Mouse (Mus musculus): Measurements from ENCODE around the gene Foxn3. TPM values are rescaled to one million over a fixed set of nuclear protein-coding genes. Genes with fewer than 3 reads are reported as not detected.
A peak's percentile ranks its signal among the peaks of the same experiment; 100 is the strongest.

Foxn3 gene
- polyA plus RNA-seq, 1 experiment from 2014 or later = 93.4 TPM

GRCm38 (mm10) chr12:99442819-99443218 is 120.6 kb downstream of the Foxn3 start:
- Histone ChIP-seq H3K9me3 (ENCODE audit: control insufficient read depth, low read depth, low read length) (no peaks in the 10 kb centered on the region), H3K4me3 (ENCODE audit: low read depth, low read length) (no peak overlapping the region), H3K27ac (ENCODE audit: low read length) (no peak overlapping the region), H3K4me1 (ENCODE audit: control insufficient read depth, insufficient read depth, low read length) (no peaks in the 10 kb centered on the region), H3K27me3 (ENCODE audit: control insufficient read depth, insufficient read depth, low read length) (no peaks in the 10 kb centered on the region), H3K4me2 (replicated peaks; ENCODE audit: low read depth, low read length) (no peak overlapping the region), H3K36me3 (ENCODE audit: control insufficient read depth, insufficient read depth, low read length) (no peaks in the 10 kb centered on the region), H3K9ac (replicated peaks; ENCODE audit: low read depth, low read length) (no peak overlapping the region)
- WGBS = 92% methylated on average over 3 of the region's 3 CpGs
- ATAC-seq (ENCODE audit: insufficient number of reproducible peaks, insufficient read depth, low FRiP score, low read depth) = no peak

- no peaks in the 10 kb centered on the region for H3K4me1 ChIP-seq (ENCODE audit: control insufficient read depth, insufficient read depth, low read length)
- ATAC-seq (ENCODE audit: insufficient number of reproducible peaks, insufficient read depth, low FRiP score, low read depth) = no peak
- H3K27me3 ChIP-seq (ENCODE audit: control insufficient read depth, insufficient read depth, low read length) = no peaks in the 10 kb centered on the region
- no peaks in the 10 kb centered on the region for H3K36me3 ChIP-seq (ENCODE audit: control insufficient read depth, insufficient read depth, low read length)
- no peak overlapping the region for H3K27ac ChIP-seq (ENCODE audit: low read length)
- WGBS = 68% methylated on average over 4 of the region's 4 CpGs
- no peak overlapping the region for H3K9ac ChIP-seq (replicated peaks; ENCODE audit: low read depth, low read length)
- H3K4me2 ChIP-seq (replicated peaks; ENCODE audit: low read depth, low read length) = no peak overlapping the region
- no peak overlapping the region for H3K4me3 ChIP-seq (ENCODE audit: low read depth, low read length)
- no peaks in the 10 kb centered on the region for H3K9me3 ChIP-seq (ENCODE audit: control insufficient read depth, low read depth, low read length)
Observed at GRCm38 (mm10) chr12:99440953-99441352, 122.4 kb downstream of the Foxn3 start.

GRCm38 (mm10) chr12:99440022-99440421 is 123.4 kb downstream of the Foxn3 start:
- Histone ChIP-seq H3K9me3 (ENCODE audit: control insufficient read depth, low read depth, low read length) (no peaks in the 10 kb centered on the region), H3K4me1 (ENCODE audit: control insufficient read depth, insufficient read depth, low read length) (no peaks in the 10 kb centered on the region), H3K4me3 (ENCODE audit: low read depth, low read length) (no peak overlapping the region), H3K27ac (ENCODE audit: low read length) (no peak overlapping the region), H3K27me3 (ENCODE audit: control insufficient read depth, insufficient read depth, low read length) (no peaks in the 10 kb centered on the region), H3K36me3 (ENCODE audit: control insufficient read depth, insufficient read depth, low read length) (no peaks in the 10 kb centered on the region), H3K4me2 (replicated peaks; ENCODE audit: low read depth, low read length) (no peak overlapping the region), H3K9ac (replicated peaks; ENCODE audit: low read depth, low read length) (no peak overlapping the region)
- 52% methylated on average over 3 of the region's 3 CpGs for WGBS
- ATAC-seq (ENCODE audit: insufficient number of reproducible peaks, insufficient read depth, low FRiP score, low read depth) = peak; percentile 84

GRCm38 (mm10) chr12:99435189-99435588 is 128.2 kb downstream of the Foxn3 start:
- H3K27me3 ChIP-seq (ENCODE audit: control insufficient read depth, insufficient read depth, low read length) = no peaks in the 10 kb centered on the region
- H3K36me3 ChIP-seq (ENCODE audit: control insufficient read depth, insufficient read depth, low read length) = no peaks in the 10 kb centered on the region
- no peak overlapping the region for H3K27ac ChIP-seq (ENCODE audit: low read length)
- H3K4me3 ChIP-seq (ENCODE audit: low read depth, low read length) = no peak overlapping the region
- no peak for ATAC-seq (ENCODE audit: insufficient number of reproducible peaks, insufficient read depth, low FRiP score, low read depth)
- no peaks in the 10 kb centered on the region for H3K4me1 ChIP-seq (ENCODE audit: control insufficient read depth, insufficient read depth, low read length)
- H3K9ac ChIP-seq (replicated peaks; ENCODE audit: low read depth, low read length) = no peak overlapping the region
- WGBS = 78% methylated on average over 4 of the region's 4 CpGs
- no peak overlapping the region for H3K4me2 ChIP-seq (replicated peaks; ENCODE audit: low read depth, low read length)
- H3K9me3 ChIP-seq (ENCODE audit: control insufficient read depth, low read depth, low read length) = no peaks in the 10 kb centered on the region

GRCm38 (mm10) chr12:99433402-99433801 is 130.0 kb downstream of the Foxn3 start:
- Histone ChIP-seq H3K27ac (ENCODE audit: low read length) (no peak overlapping the region), H3K36me3 (ENCODE audit: control insufficient read depth, insufficient read depth, low read length) (no peaks in the 10 kb centered on the region), H3K27me3 (ENCODE audit: control insufficient read depth, insufficient read depth, low read length) (no peaks in the 10 kb centered on the region), H3K4me3 (ENCODE audit: low read depth, low read length) (no peak overlapping the region), H3K4me2 (replicated peaks; ENCODE audit: low read depth, low read length) (no peak overlapping the region), H3K4me1 (ENCODE audit: control insufficient read depth, insufficient read depth, low read length) (no peaks in the 10 kb centered on the region), H3K9ac (replicated peaks; ENCODE audit: low read depth, low read length) (no peak overlapping the region), H3K9me3 (ENCODE audit: control insufficient read depth, low read depth, low read length) (no peaks in the 10 kb centered on the region)
- no peak for ATAC-seq (ENCODE audit: insufficient number of reproducible peaks, insufficient read depth, low FRiP score, low read depth)
- WGBS = 84% methylated on average over 5 of the region's 5 CpGs

- no peaks in the 10 kb centered on the region for H3K9me3 ChIP-seq (ENCODE audit: control insufficient read depth, low read depth, low read length)
- H3K27ac ChIP-seq (ENCODE audit: low read length) = no peak overlapping the region
- no peak for ATAC-seq (ENCODE audit: insufficient number of reproducible peaks, insufficient read depth, low FRiP score, low read depth)
- H3K4me2 ChIP-seq (replicated peaks; ENCODE audit: low read depth, low read length) = no peak overlapping the region
- H3K27me3 ChIP-seq (ENCODE audit: control insufficient read depth, insufficient read depth, low read length) = no peaks in the 10 kb centered on the region
- H3K4me1 ChIP-seq (ENCODE audit: control insufficient read depth, insufficient read depth, low read length) = no peaks in the 10 kb centered on the region
- H3K9ac ChIP-seq (replicated peaks; ENCODE audit: low read depth, low read length) = no peak overlapping the region
- no peaks in the 10 kb centered on the region for H3K36me3 ChIP-seq (ENCODE audit: control insufficient read depth, insufficient read depth, low read length)
- 77% methylated on average over 6 of the region's 6 CpGs for WGBS
- H3K4me3 ChIP-seq (ENCODE audit: low read depth, low read length) = no peak overlapping the region
Observed at GRCm38 (mm10) chr12:99431541-99431940, 131.8 kb downstream of the Foxn3 start.

- H3K4me1 ChIP-seq (ENCODE audit: control insufficient read depth, insufficient read depth, low read length) = no peaks in the 10 kb centered on the region
- no peaks in the 10 kb centered on the region for H3K27me3 ChIP-seq (ENCODE audit: control insufficient read depth, insufficient read depth, low read length)
- no peak for ATAC-seq (ENCODE audit: insufficient number of reproducible peaks, insufficient read depth, low FRiP score, low read depth)
- H3K9ac ChIP-seq (replicated peaks; ENCODE audit: low read depth, low read length) = no peak overlapping the region
- no peaks in the 10 kb centered on the region for H3K9me3 ChIP-seq (ENCODE audit: control insufficient read depth, low read depth, low read length)
- 98% methylated on average over 3 of the region's 3 CpGs for WGBS
- no peaks in the 10 kb centered on the region for H3K36me3 ChIP-seq (ENCODE audit: control insufficient read depth, insufficient read depth, low read length)
- no peak overlapping the region for H3K4me3 ChIP-seq (ENCODE audit: low read depth, low read length)
- H3K27ac ChIP-seq (ENCODE audit: low read length) = no peak overlapping the region
- H3K4me2 ChIP-seq (replicated peaks; ENCODE audit: low read depth, low read length) = no peak overlapping the region
Observed at GRCm38 (mm10) chr12:99430992-99431391, 132.4 kb downstream of the Foxn3 start.

- no peak overlapping the region for H3K4me2 ChIP-seq (replicated peaks; ENCODE audit: low read depth, low read length)
- no peaks in the 10 kb centered on the region for H3K27me3 ChIP-seq (ENCODE audit: control insufficient read depth, insufficient read depth, low read length)
- H3K4me3 ChIP-seq (ENCODE audit: low read depth, low read length) = no peak overlapping the region
- no peak overlapping the region for H3K27ac ChIP-seq (ENCODE audit: low read length)
- 89% methylated on average over 3 of the region's 3 CpGs for WGBS
- H3K4me1 ChIP-seq (ENCODE audit: control insufficient read depth, insufficient read depth, low read length) = no peaks in the 10 kb centered on the region
- ATAC-seq (ENCODE audit: insufficient number of reproducible peaks, insufficient read depth, low FRiP score, low read depth) = no peak
- no peaks in the 10 kb centered on the region for H3K9me3 ChIP-seq (ENCODE audit: control insufficient read depth, low read depth, low read length)
- H3K9ac ChIP-seq (replicated peaks; ENCODE audit: low read depth, low read length) = no peak overlapping the region
- H3K36me3 ChIP-seq (ENCODE audit: control insufficient read depth, insufficient read depth, low read length) = no peaks in the 10 kb centered on the region
Observed at GRCm38 (mm10) chr12:99429101-99429500, 134.3 kb downstream of the Foxn3 start.

GRCm38 (mm10) chr12:99426207-99426916 is 137.0 kb downstream of the Foxn3 start:
- Histone ChIP-seq H3K4me1 (ENCODE audit: control insufficient read depth, insufficient read depth, low read length) (no peaks in the 10 kb centered on the region), H3K27ac (ENCODE audit: low read length) (no peak overlapping the region), H3K4me3 (ENCODE audit: low read depth, low read length) (no peak overlapping the region), H3K27me3 (ENCODE audit: control insufficient read depth, insufficient read depth, low read length) (no peaks in the 10 kb centered on the region), H3K9me3 (ENCODE audit: control insufficient read depth, low read depth, low read length) (no peaks in the 10 kb centered on the region), H3K36me3 (ENCODE audit: control insufficient read depth, insufficient read depth, low read length) (no peaks in the 10 kb centered on the region), H3K4me2 (replicated peaks; ENCODE audit: low read depth, low read length) (no peak overlapping the region), H3K9ac (replicated peaks; ENCODE audit: low read depth, low read length) (no peak overlapping the region)
- ATAC-seq (ENCODE audit: insufficient number of reproducible peaks, insufficient read depth, low FRiP score, low read depth) = peak; percentile 69
- 73% methylated on average over 14 of the region's 14 CpGs for WGBS
